Mouse (Mus musculus) heart, postnatal 10 days (tissue): ENCODE results near the gene Smtnl1. TPM values are rescaled to one million over a fixed set of nuclear protein-coding genes. Genes with fewer than 3 reads are reported as not detected.
A peak's percentile ranks its signal among the peaks of the same experiment; 100 is the strongest.

Experiments
- DNase-seq, 2 experiments: peaks; one replicate each; pipeline ENCODE4 v3.0.0; 2021
- intact Hi-C: fragments of 180-260 bp; cut with DNase I; formaldehyde crosslinking; loops from one replicate; pipeline ENCODE4 v1.15.1; 2025
- total RNA-seq, 2 experiments: library from RNA; stranded (reverse); gene quantifications; 2 replicates each; pipeline ENCODE4 v1.2.3; 2021

Gene Smtnl1
- total RNA-seq, 2 experiments from 2014 or later, result 0.14 TPM; not detected in 1

DNA sequence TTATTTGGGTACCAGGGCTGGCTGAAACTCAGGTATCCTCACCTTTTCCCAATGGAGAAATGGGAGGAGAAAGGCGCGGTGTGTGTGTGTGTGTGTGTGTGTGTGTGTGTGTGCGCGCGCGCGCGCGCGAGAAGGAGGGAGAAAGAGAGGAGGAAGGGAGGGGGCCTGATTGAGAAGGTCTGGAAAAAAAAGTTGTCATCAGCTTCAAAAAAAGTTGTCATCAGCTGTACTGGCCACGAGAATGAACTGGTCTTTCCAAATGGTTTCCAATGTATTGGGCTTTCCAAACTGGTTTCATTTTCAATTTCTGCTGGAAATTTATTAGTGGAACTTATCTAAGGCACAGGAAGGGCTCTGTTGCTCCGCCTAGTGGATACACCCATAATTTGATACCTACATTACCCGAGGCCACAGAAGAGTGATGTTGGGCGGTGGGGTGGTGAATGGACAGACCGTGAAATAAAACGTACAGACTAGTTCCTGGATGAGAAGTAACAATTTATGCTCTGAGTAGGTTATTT, 23.4 kb downstream of the Smtnl1 start:
- peak; percentile 83 to 85 for DNase-seq
- intact Hi-C loops, result loop anchor here (2.0 to 5.0 kb wide), 2 partner anchors 42 to 58 kb away; no protein-coding TSS in a partner anchor

DNA sequence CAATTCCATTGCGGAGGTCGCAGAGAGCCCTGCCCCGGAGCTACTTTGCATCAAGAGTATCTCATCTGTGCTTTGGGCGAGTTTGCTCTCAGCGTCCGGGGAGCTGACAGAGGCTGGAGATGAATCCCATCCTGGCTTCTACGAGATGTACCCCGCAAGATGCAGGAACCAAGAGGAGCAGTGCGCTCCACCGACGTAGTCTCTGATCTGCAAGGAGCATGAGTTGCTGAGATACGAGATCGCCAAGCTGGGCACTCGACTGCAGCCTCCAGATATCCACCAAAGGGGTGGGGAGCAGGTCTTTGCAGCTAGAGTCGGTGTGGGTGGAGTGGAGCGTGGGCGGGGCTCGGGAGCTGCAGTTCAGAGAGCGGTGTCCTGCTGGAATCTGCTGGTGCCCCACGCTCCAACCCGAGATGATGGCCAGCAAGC, 23.9 kb downstream of the Smtnl1 start, which contains the start of gene Ube2l6:
TSS of gene Ube2l6 (plus strand) at position 336 of the 429 bp plus-strand sequence.
- peak; percentile 73 to 76 for DNase-seq
- intact Hi-C loops, result loop anchor here (2.0 to 5.0 kb wide), 2 partner anchors 41 to 58 kb away; no protein-coding TSS in a partner anchor

DNA sequence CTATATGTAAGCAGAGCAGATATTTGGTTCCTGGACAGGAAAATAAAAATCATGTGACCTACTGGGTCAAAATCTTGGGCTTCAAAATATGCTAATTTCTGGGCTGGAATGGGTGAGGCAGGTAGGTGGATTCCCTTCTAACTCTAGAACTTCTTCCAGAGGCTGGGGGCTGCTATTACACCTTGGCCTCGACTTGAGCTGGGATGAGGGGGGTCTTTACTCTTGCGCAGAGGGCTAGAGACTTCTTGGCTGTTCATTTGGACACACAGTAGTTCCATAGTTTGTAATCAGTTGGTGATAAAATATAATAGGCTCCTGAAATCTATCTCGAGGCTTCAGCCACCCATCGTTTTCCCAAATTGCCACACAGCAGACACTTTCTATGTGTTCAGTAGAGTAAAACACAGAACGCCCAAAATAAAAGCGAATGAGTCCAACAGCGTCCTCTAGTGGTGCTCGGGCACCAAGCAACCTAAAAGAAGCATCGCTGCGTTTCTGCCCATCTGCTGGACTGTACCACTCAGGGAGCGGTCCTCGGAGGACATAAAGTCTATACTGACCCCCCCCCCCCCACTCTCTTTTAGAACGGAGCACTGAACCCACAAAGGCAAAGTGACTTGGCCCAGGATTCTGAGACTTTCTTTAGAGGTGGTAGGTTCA, 24.5 kb downstream of the Smtnl1 start:
- peak; percentile 85 to 90 for DNase-seq
- intact Hi-C loops, result loop anchor here (2.0 to 5.0 kb wide), 2 partner anchors 41 to 57 kb away; no protein-coding TSS in a partner anchor

DNA sequence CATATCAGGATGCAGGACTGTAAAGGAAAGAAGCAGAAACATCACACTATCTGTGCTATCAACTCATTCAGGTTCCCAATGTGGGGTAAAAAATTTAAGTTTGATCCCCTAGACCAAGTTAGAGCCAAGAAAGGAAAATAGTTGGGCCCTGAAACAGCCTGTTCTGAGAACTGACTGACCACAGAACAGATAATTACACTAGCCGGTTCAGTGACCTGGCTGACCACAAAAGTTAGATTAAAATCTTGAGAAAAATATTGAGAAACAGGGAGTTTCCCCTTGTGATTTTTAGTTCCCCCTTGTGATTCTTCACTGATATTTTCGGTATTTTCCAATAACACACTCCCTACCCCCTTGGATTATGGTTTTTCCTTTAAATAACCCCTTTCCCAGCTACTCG, 28.6 kb downstream of the Smtnl1 start:
- DNase-seq, result no peak
- intact Hi-C loops, result no loop called here

DNA sequence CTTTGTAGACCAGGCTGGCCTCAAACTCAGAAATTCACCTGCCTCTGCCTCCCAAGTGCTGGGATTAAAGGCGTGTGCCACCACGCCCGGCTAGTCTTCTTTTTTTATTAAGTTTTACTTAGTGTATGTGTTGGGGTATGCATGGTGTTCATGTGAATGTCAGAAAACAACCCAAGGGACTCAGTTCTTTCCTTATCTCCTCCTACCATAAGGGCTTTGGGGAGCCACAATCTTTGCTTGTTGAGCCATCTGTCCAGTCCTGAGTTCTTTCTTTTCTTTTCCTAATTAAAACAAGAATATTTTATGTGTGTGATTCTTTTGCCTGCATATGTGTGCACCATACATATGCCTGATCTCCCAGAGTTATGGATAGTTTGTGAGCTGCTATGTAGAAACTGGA, 29.3 kb downstream of the Smtnl1 start:
- intact Hi-C loops, result no loop called here
- DNase-seq, result no peak

DNA sequence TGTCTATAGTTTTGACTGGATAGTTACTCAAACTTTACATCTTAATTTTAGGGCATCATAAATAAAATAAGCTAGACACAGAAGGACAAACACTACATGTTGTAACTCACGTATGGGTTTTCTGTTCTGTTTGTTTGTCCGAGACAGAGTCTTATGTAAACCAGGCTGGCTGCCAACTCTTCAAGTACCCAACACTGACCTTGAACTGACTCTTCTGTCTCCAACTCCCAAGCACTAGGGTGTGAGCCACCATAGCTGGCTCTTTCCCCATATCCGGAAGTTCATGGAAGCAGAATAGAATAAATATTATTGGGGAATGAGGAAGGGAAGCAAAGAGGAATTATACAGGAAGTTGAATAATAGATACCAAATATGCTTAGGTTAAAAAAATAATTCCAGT, 29.9 kb downstream of the Smtnl1 start:
- peak in 1 of 2 experiments; percentile 48 for DNase-seq
- intact Hi-C loops, result no loop called here

DNA sequence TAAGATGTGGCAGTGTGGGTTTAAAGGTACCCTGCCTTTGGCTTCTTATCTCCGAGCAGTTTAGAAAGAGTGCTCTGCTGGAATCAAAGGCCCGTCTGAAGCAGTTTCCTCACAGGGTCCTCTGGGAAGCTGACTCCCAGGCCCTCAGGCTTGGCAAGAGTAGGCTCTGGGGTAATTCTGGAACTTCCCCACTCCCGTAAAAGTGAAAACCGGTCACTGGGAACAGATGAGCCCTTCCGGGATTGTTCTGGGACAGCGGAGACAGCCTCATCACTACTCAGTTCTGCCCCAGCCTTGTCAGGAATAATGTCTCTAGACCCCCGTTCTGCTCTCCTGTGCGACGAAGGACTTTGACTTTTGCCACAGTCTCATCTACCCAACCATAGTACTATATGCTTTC, 32.0 kb downstream of the Smtnl1 start:
- intact Hi-C loops, result no loop called here

DNA sequence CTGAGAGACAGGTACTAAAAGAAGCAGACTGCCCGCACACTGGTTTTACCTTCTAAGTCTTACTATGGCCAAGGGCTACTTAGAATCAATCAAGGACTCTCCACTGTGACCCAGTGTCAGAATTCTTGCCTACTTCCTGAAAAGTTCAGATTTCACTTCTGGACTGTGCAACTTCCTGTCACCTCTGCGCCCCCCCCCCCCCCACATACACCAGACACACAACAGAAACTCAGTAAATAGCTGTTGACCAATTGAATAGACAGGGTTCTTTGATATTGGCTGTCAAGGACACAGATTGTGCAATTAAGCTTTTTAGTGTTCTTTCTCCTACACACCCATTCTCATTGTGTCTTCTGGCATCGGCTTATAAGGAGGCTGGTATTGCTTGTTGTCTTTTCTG, 34.1 kb downstream of the Smtnl1 start:
- DNase-seq, result no peak
- intact Hi-C loops, result no loop called here

More for the DNA sequence above, 32.0 kb downstream of the Smtnl1 start:
- no peak for DNase-seq

DNA sequence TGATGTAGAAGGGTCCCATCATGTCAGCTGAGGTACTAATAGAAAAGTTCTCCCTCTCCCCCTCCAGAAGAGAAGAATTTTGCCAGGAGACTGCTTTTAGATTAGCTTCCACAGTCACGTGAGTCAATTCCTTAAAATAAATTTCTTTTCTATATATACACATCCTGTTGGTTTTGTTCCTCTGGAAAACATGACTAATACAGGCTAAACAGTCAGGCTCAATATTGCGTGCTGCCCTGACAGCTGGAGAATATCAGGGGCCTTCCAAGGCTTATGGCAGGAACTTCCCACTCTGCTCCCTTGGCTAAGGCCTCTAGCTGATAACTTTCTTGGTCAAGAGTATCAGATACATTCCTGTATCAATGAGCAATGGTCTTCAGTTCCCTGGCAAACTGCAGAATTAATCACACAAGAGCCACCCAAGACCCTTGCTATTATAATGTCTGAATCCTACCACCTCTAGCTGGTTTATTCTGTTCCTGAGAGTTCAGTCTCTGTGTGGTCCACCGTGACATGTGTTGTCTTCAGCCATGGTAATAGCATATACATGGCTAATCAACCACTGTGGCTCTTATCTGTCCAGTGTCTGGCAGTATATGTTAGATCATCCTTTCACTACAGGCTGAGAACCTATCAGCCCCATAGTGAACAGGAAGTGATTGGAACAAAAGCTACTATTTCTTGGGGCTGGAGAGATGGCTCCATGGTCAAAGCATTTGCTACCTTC, 38.4 kb downstream of the Smtnl1 start:
- peak; percentile 55 to 61 for DNase-seq
- intact Hi-C loops, result no loop called here

DNA sequence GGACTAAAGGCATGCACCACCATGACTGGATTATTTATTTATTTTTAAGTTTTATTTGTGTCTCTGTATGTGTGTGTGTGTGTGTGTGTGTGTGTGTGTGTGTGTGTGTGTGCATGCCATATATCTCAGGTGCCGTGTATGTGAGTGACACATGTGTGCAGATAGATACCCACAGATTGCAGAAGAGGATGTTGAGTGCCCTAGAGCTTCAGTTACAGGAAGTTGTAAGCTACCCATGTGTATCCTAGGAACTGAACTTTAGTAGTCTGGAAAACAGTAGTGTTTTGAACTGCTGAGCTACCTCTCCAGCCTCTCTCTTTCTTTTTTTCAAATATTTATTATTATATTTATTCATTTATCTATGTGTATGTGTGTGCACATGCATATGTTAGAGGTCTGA, 39.1 kb downstream of the Smtnl1 start:
- intact Hi-C loops, result no loop called here
- DNase-seq, result no peak

DNA sequence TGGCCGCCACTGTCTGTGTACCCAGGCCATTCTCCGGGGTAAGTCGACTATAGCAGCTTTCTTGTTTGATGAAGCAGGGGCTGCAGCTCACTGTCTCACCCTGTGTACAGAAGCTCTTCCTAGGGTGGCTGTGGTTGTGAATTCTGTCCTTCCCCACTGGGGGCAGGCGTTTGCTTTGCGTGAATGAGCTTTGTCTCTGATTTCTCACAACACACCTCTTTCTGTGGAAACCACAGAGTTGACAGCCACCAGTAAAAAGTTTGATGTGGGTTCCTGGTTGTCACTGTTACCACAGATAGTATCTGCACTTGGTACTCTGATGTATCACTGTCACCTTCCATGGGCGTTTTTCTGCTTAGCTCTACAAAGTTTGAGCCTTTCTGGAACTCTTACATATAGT, 43.2 kb downstream of the Smtnl1 start:
- peak in 1 of 2 experiments; percentile 39 for DNase-seq
- intact Hi-C loops, result no loop called here

DNA sequence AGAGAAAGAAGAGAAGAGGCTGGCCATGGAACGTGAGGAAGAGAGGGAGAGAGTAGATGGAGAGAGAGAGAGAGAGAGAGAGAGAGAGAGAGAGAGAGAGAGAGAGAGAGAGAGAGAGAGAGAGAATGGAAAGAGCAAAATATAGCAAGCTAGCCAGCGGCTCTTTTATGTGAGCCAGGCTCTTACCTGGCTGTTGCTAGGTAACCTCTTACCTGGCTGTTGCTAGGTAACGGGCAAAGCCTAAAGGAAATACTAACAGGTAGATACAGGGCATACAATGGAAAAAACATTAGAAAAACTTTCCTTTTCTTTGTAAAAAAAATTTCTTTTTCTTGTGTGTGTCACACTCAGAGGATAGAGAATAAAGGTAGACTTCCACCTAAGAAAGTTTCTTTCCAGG, 44.7 kb downstream of the Smtnl1 start:
- no peak for DNase-seq
- intact Hi-C loops, result no loop called here

DNA sequence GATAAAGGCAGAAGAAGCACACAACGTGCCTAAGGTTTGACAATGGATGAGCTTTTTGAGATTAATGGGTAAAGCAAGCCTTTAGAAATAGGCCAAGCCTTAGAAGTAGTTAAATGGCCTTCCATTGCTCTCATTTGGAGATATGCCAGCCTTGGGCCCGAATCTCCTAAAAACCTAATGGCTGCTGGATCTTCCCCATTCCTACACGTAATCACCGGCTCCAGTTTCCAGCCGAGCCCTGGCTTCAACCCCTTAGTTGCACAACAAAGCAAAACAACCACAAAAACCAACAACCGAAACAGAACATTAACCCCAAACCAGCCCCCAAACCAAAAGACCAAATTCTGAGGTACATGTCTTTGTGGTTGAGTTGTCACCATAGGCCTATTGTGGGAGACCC, 46.8 kb downstream of the Smtnl1 start:
- peak; percentile 31 to 32 for DNase-seq
- intact Hi-C loops, result no loop called here

DNA sequence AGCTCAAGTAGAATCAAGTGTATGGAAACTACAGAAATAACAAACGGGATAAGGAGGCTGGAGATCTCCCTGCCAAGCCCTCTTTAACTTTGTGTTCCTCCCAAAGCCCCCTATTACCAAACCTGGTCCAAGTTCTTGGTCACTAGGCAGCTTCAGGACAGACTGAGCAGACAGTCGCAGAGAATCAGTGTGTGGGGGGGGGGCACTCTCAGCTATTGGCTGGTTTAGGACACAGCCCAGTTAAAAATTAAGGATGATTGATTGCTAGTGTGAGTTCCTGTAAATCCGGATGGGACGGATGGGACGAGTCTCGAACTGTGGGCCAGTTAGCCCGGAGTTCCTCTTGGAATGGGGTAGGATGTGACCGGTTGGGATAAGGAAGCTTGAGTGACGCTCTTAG, 47.2 kb downstream of the Smtnl1 start, which contains the start of gene Serping1:
TSS of gene Serping1 (minus strand) at position 204 of the 400 bp plus-strand sequence.
- no peak for DNase-seq
- intact Hi-C loops, result no loop called here

DNA sequence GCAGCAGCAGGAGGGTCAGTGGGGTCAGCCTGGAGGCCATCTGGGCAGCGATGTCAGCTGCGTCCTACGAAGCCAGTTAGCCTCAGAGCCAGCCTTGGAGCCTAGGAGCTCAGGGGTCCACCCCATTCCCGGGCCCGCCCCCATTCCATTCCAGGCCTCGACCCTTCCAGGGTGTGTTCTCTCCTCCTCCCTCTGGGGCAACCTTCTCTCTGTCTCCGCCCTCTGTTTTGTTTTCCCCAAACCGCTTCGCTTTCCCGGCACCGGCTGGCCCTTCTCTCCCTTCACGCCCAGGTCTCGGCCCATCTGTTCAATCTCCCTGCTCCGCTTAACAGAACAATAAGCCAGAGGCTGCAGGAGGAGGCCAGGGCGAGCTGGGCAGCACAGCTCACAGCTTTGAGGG, 47.7 kb downstream of the Smtnl1 start:
- DNase-seq, result peak; percentile 82 to 83
- intact Hi-C loops, result no loop called here

DNA sequence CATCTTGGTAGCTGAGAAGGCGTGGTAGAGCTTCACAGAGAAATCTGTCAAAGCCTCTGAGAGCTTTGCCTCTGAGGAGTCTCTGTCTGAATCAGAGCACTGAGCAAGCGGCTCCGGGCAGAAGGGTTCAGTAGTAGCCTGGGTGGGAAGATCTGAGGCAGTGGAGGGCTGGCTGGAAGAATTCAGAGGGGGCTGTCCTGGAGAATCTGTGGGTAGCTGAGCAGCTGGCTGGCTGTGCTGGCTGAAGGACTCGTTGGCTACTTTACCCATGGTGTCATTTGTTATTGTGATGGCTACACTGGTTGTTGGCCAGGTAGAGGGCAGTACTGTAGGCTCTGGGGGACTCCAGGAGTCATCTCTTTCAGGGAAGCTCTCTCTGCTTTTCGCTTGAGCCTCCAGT, 49.3 kb downstream of the Smtnl1 start:
- intact Hi-C loops, result no loop called here
- DNase-seq, result no peak

DNA sequence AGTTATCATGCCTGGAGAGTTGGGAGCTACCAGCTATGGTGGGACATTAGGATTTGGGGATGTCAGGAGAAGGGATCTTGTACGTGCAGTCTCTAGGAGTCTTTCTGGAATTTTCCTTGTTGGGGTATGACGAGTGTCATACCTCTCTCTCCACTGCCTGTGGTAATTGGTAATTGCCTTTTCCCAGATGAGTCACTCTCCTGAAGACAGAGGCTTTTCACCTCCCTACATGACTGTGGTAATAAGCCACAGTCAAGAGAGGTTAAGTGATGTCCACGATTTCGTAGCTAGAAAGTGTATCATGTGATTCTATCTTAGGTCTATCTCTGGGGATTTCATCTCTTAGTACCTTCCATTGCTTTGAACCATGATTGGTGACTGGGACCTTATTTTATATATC, 50.0 kb downstream of the Smtnl1 start:
- no peak for DNase-seq
- intact Hi-C loops, result no loop called here

DNA sequence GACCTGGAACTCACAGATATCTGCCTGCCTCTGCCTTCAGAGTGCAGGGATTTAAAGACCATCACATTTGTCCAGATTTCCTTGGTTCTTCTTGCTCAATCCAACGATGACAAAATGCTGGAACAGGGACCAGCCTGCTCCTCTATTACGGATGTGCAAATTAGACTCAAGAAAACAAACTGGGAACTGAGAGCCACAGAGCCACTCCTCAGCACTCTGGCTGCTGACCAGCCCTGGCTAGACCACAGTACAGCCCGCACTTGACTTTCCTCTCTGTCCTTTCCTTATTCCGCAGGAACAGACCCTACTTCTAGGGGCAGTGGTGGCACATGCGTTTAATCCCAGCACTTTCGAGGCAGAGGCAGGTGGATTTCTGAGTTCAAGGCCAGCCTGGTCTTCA, 52.0 kb downstream of the Smtnl1 start:
- intact Hi-C loops, result no loop called here
- no peak for DNase-seq

DNA sequence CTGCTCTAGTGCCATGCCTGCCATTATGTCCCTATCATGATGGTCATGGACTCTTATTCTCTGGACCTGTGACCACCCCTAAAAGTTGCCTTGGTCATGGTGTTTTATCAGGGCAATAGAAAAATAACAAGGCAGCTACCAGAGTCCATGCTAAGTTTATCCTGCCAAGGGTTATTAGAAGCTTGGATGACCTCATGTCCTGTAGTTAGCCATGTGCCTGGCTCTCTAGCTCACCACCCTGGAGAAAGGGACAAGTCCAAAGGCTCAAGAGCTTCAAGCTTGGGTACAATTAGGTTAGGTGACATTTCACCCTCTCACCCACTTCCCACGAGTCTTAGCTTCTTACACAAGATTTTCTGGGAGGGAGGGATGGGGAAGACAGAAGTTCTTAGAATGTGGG, 59.6 kb downstream of the Smtnl1 start:
- intact Hi-C loops, result no loop called here

DNA sequence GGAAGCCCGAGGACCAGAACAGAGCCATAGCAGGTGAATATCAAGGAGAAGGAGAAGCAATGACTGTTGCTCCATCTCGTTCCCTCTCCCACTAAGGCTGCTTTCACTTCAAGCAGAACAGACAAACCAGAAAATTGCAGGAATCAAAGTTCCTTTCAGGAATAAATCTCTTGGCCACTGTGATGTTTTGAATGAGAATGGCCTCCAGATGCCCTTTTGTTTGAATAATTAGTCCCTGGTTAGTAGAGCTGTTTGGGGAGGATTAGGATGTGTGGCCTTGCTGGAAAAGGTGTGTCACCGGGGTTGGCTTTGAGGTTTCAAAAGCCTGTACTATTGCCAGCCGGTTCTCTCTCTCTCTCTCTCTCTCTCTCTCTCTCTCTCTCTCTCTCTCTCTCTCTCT, 60.2 kb downstream of the Smtnl1 start:
- DNase-seq, result no peak
- intact Hi-C loops, result no loop called here

More for the DNA sequence above, 59.6 kb downstream of the Smtnl1 start:
- no peak for DNase-seq

DNA sequence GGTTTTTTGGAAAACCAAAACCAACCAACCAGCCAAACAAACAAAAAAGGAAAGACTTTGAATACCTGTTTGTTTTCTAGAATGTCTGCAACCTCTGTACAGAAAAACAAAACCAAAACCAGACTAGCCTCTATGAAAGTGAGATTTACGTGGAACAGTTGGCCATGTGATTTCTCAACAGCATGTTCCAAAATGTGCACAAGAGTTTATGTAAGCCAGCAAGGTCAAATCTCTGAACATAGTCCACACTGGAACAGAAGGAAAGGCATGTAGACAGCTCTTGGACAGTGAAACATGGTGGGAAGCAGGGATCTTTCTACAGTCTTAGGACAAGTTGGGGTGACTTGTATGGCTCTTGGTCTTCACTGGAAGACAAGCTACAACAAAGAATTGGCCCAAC, 60.6 kb downstream of the Smtnl1 start:
- intact Hi-C loops, result no loop called here
- no peak for DNase-seq

DNA sequence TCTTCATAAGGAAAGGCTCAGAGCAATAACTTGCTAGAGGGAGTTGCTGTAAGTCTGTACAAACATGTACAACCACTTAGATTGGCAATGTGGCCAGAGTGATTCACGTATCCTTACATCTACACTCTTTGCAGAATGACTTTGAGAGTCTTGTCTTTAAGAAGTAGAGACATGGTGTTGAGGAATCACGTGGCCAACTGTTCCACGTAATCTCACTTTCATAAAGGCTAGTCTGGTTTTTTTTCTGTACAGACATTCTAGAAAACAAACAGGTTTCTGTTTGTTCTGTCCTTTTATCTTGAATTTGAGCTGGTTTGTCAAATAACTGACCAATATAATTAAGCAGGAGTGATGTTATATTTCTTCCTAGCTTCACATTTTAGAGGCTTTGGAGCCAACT, 61.1 kb downstream of the Smtnl1 start:
- intact Hi-C loops, result no loop called here
- DNase-seq, result no peak
